Mouse (Mus musculus) limb, embryonic 11.5 days (tissue): ENCODE measurements around the gene Unc5c. TPM values are rescaled to one million over a fixed set of nuclear protein-coding genes. Genes with fewer than 3 reads are reported as not detected.

Source experiments
- ATAC-seq: fragments of 200-750 bp; cut with Nextera tagmentation; 2 replicates; pipeline ENCODE4 v1.8.0; 2017; ENCODE audit warnings: low read depth; ENCODE audit not compliant: insufficient number of reproducible peaks, low FRiP score, low TSS enrichment
- DNase-seq: peaks from one replicate; pipeline ENCODE4 v3.0.0-alpha.2; 2015; ENCODE audit warnings: low spot score
- H3K27ac ChIP-seq: fragments of 300-500 bp; sonication (generic); replicated peaks from 2 replicates; pipeline ENCODE4 v1.5.1; 2014; ENCODE audit warnings: low read depth, mild to moderate bottlenecking, low read length
- H3K27me3 ChIP-seq: fragments of 300-500 bp; sonication (generic); 2 replicates; pipeline ENCODE4 v1.6.1; 2014; ENCODE audit warnings: mild to moderate bottlenecking, low read length, mixed read lengths; ENCODE audit not compliant: control insufficient read depth, insufficient read depth
- H3K36me3 ChIP-seq: fragments of 300-500 bp; sonication (generic); 2 replicates; pipeline ENCODE4 v1.6.1; 2014; ENCODE audit warnings: mild to moderate bottlenecking, low read length, moderate library complexity, mixed read lengths; ENCODE audit not compliant: control insufficient read depth, insufficient read depth
- H3K4me1 ChIP-seq: fragments of 300-500 bp; sonication (generic); 2 replicates; pipeline ENCODE4 v1.6.1; 2014; ENCODE audit warnings: low read length, mixed read lengths; ENCODE audit not compliant: control insufficient read depth, insufficient read depth
- H3K4me2 ChIP-seq: fragments of 300-500 bp; sonication (generic); 2 replicates; pipeline ENCODE4 v1.6.1; 2014; ENCODE audit warnings: low read depth, mild to moderate bottlenecking, moderate library complexity; ENCODE audit not compliant: severe bottlenecking
- H3K4me3 ChIP-seq: fragments of 300-500 bp; sonication (generic); 2 replicates; pipeline ENCODE4 v1.5.1; 2014; ENCODE audit warnings: low read depth, low read length
- H3K9ac ChIP-seq: fragments of 300-500 bp; sonication (generic); 2 replicates; pipeline ENCODE4 v1.6.1; 2014; ENCODE audit warnings: mild to moderate bottlenecking, low read length
- H3K9me3 ChIP-seq: fragments of 300-500 bp; sonication (generic); 2 replicates; pipeline ENCODE4 v1.6.1; 2016; ENCODE audit warnings: low read length; ENCODE audit not compliant: control insufficient read depth
- WGBS: fragments of 180-500 bp; shearing (Covaris S2); extraction: QIAGEN DNeasy Blood & Tissue Kit; methylation state at CpG from one replicate; pipeline ENCODE4 v1.1.7; 2014; 5-methylcytosine and 5-hydroxymethylcytosine counted together
- polyA plus RNA-seq: library from polyadenylated mRNA; unstranded; fragments of >200 nt; fragmentation: Nextera tagmentation; extraction: Ambion mirVana; gene quantifications from 2 replicates; pipeline ENCODE4 v1.2.1, GENCODE M21; 2014

Unc5c gene
- polyA plus RNA-seq, 1 experiment from 2014 or later, result 17.2 TPM

DNA sequence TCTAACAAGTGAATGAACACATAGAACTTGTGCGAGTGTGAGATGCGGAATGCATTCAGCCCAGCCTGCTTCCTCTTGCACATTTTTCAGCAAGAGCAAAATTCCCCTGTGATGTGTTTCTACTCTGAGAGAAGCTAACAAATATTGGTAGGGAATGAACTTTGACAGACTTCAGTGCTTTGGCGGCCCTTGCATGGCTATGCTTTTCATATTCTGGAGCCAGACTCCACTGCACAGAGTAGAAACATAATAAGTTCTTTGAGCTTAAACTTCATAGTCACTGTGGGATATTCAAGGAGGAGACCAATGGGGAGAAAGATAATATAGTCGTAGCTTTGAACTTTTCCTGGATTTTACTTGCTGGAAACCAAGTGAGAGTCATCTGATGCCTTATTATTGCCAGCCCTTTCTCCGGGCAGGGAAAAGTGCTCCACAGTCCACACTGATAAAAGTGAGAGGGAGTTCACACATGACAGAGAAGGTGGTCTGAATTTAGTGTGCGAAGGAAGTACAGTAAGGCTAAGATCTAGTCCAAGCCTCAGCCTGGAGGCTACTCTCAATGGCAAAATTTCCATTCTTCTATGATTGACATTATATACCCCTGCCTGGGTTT is 110.2 kb downstream of the Unc5c start:
- WGBS, result 79% methylated on average over 6 of the region's 6 CpGs
- no peak for ATAC-seq
- no peak for DNase-seq
- no peak overlapping the region for H3K4me3 ChIP-seq
- H3K4me1 ChIP-seq, result 0 out of 2 replicates have a peak, but pooled peaks cover 2% of the 10 kb centered on the region
- no peak overlapping the region for H3K27ac ChIP-seq
- no peak overlapping the region for H3K9ac ChIP-seq
- H3K9me3 ChIP-seq, result no peaks in the 10 kb centered on the region
- no peaks in the 10 kb centered on the region for H3K27me3 ChIP-seq
- H3K4me2 ChIP-seq, result no peak overlapping the region
- H3K36me3 ChIP-seq, result no peaks in the 10 kb centered on the region

GRCm38 (mm10) chr3:141577382-141577781 is 112.4 kb downstream of the Unc5c start:
- Histone ChIP-seq H3K36me3 (no peaks in the 10 kb centered on the region), H3K9me3 (no peaks in the 10 kb centered on the region), H3K4me2 (no peak overlapping the region), H3K9ac (no peak overlapping the region), H3K4me1 (0 out of 2 replicates have a peak, but pooled peaks cover 2% of the 10 kb centered on the region), H3K27ac (no peak overlapping the region; the same call in 1 of the 2 replicates), H3K4me3 (no peak overlapping the region), H3K27me3 (no peaks in the 10 kb centered on the region)
- DNase-seq (no peak), ATAC-seq (no peak)
- 22% methylated on average over 2 of the region's 2 CpGs for WGBS

DNA sequence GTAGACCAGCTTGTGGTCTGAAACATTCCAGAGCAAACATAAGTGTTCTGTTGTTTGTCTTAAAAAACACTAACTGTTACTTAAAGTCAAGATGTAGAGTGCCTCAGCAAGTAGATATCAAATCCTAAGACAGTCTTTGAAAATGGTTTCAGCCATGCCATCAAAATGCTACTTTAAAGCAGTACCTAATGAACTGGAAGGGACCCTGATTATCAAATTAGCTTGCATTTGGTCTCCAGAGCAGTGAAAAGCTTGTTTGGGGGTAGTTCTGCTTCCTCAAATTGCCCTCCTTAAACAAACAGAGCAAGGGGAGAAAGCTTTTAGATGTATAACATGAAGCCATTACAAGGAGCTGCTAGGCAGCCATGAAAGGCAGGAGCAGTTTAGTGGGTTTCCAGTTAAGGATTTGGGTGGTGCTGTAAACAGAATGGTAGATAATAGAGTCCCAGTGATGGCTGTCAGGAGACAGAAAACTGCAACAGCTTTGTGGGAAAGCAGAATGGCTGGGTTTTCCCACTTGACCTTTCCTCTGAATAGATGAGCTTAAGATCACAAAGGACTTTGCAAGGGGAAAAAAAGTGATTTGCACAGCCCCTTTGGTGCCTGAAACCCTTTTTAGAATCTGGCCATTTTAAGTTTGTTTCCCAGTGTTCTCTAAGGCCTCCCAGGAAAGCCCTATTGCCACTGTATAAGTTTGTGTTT is 116.3 kb downstream of the Unc5c start:
- no peaks in the 10 kb centered on the region for H3K36me3 ChIP-seq
- H3K4me1 ChIP-seq, result 0 out of 2 replicates have a peak, but pooled peaks cover 2% of the 10 kb centered on the region
- DNase-seq (no peak), ATAC-seq (no peak)
- 0 out of 2 replicates have a peak overlapping the region, but pooled peaks have one; percentile 21 for H3K27ac ChIP-seq
- H3K4me3 ChIP-seq, result no peak overlapping the region
- no peak overlapping the region for H3K9ac ChIP-seq
- H3K9me3 ChIP-seq, result no peaks in the 10 kb centered on the region
- H3K27me3 ChIP-seq, result no peaks in the 10 kb centered on the region
- H3K4me2 ChIP-seq, result no peak overlapping the region

DNA sequence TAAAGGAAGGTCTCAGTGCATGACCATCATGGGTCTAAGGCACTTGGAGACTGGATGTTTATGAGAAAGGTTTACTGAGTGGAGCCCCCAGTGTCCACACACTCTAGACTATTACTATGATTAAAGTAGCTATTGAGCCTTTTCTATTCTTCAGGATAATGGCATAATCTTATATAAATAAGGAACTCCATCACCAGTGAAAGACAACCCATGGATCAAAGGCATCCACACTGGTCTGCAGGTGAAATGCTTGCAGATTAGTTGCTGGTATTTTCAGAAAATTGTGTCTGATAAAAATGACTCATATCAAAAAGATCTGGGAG is 116.8 kb downstream of the Unc5c start:
- ATAC-seq, result no peak
- DNase-seq, result no peak
- H3K36me3 ChIP-seq, result no peaks in the 10 kb centered on the region
- no peaks in the 10 kb centered on the region for H3K9me3 ChIP-seq
- H3K4me1 ChIP-seq, result 0 out of 2 replicates have a peak, but pooled peaks cover 2% of the 10 kb centered on the region
- no peak overlapping the region for H3K4me3 ChIP-seq
- H3K27me3 ChIP-seq, result no peaks in the 10 kb centered on the region
- no peak overlapping the region for H3K27ac ChIP-seq
- no peak overlapping the region for H3K9ac ChIP-seq
- H3K4me2 ChIP-seq, result no peak overlapping the region

DNA sequence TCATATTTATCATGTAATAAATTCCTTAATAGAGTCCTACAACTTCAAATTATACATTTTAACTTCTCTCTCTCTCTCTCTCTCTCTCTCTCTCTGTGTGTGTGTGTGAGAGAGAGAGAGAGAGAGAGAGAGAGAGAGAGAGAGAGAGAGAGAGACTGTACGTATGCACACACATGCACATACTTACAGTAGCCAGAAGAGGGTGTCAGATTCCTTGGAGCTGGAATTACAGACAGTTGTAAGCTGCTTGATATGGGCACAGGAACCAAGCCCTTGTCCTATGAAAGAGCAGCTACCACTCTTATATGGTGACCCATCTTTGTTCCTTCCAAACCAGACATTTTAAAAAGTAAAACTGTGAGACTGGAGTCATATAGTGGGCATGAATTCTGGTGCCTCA is 118.2 kb downstream of the Unc5c start:
- Histone ChIP-seq H3K4me1 (no peaks in the 10 kb centered on the region), H3K4me3 (no peak overlapping the region), H3K4me2 (no peak overlapping the region), H3K9ac (no peak overlapping the region), H3K36me3 (no peaks in the 10 kb centered on the region), H3K9me3 (no peaks in the 10 kb centered on the region), H3K27ac (no peak overlapping the region), H3K27me3 (no peaks in the 10 kb centered on the region)
- DNase-seq (no peak), ATAC-seq (no peak)
- 94% methylated on average over 1 of the region's 1 CpGs for WGBS

DNA sequence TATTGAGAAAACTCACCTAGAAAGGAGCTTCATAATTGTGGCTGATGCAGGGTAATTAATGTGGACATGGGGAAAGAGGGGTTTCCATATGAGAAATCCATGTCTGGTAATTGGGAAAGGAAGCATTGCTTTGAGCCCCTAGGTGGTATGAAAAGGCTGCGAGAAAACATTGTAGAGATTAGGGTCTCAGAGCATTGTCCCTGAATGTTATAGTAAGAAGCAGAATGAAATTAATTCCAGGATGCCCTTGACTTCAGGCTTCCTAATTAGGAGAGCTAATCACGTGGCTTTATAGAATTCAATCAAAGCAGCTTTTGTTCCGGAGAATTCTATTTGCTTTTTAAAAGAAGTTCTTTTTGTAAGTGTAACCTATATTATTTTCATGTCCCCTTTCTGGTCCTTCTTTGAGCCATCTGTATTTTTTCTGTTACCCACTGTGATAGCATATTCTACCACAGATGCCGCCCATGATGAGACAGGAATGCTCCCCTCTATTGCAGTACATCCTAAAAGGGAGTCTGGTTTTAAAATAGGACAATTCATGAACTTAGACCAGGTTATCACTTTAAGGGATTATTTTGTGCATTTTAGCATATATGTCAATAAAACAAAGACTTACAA is 124.5 kb downstream of the Unc5c start:
- Histone ChIP-seq H3K27me3 (no peaks in the 10 kb centered on the region), H3K4me1 (no peaks in the 10 kb centered on the region), H3K4me3 (no peak overlapping the region), H3K9ac (no peak overlapping the region), H3K9me3 (no peaks in the 10 kb centered on the region), H3K27ac (no peak overlapping the region), H3K4me2 (no peak overlapping the region), H3K36me3 (no peaks in the 10 kb centered on the region)
- ATAC-seq (no peak), DNase-seq (no peak)
- WGBS, result 76% methylated on average over 4 of the region's 4 CpGs

- WGBS, result 82% methylated on average over 5 of the region's 5 CpGs
- H3K27me3 ChIP-seq, result no peaks in the 10 kb centered on the region
These were observed 128.2 kb downstream of the Unc5c start for GRCm38 (mm10) chr3:141593249-141593648.

GRCm38 (mm10) chr3:141594120-141594519 is 129.1 kb downstream of the Unc5c start:
- Histone ChIP-seq H3K4me3 (no peak overlapping the region), H3K9me3 (no peaks in the 10 kb centered on the region), H3K36me3 (no peaks in the 10 kb centered on the region), H3K4me1 (no peaks in the 10 kb centered on the region), H3K4me2 (no peak overlapping the region), H3K27me3 (no peaks in the 10 kb centered on the region), H3K27ac (no peak overlapping the region), H3K9ac (no peak overlapping the region)
- whole genome bisulfite sequencing, result 87% methylated on average over 5 of the region's 5 CpGs
- no peak for ATAC-seq
- no peak for DNase-seq

More at GRCm38 (mm10) chr3:141593249-141593648, 128.2 kb downstream of the Unc5c start:
- no peak for DNase-seq
- Histone ChIP-seq H3K27ac (no peak overlapping the region), H3K9me3 (no peaks in the 10 kb centered on the region), H3K4me3 (no peak overlapping the region), H3K4me1 (no peaks in the 10 kb centered on the region), H3K36me3 (no peaks in the 10 kb centered on the region), H3K4me2 (no peak overlapping the region), H3K9ac (no peak overlapping the region)
- ATAC-seq, result no peak
